Mouse (Mus musculus) adrenal gland, adult 2 months (tissue): ENCODE measurements around the gene Zfp653. TPM values are rescaled to one million over a fixed set of nuclear protein-coding genes. Genes with fewer than 3 reads are reported as not detected.

ENCODE experiments used
- DNase-seq: peaks from one replicate; pipeline ENCODE4 v3.0.0; 2021
- microRNA-seq, 2 experiments: library from miRNA; unstranded; fragments of <30 nt; microRNA quantifications; one replicate each; pipeline ENCODE4 v1.2.0; 2021
- polyA plus RNA-seq: library from polyadenylated mRNA; depleted of rRNA; stranded (reverse); fragments of >200 nt; gene quantifications from 2 replicates; pipeline ENCODE4 v1.2.3, GENCODE M21; 2012; rRNA removed
- total RNA-seq, 2 experiments: library from RNA; stranded (reverse); gene quantifications; 2 replicates each; pipeline ENCODE4 v1.2.3; 2021

Zfp653 gene
- total and polyA plus RNA-seq, 3 experiments: 8.0 to 19.3 (median 8.5) TPM

- no peak for DNase-seq
Observed at GRCm38 (mm10) chr9:22030386-22030785, 40.8 kb downstream of the Zfp653 start.

DNA sequence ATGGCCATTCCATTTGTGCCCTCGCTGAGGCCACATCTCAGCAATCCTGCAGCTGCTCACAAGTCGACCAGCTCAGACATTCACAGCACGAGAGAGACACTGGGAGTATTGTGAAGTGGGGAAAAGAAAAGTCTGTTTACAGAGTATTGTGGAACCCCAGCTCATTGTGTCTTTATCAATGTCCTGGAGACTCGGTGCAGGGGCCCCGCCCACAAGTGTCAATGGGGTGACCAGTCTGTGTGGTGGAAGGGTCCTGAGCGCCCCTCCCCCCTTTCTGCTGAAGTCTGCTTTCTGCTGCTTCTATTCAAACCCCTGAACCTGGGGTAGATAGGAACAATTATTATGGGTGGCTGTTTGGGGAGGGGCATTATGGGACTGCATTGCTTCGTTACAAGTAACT is 42.7 kb downstream of the Zfp653 start:
- no peak for DNase-seq

- DNase-seq: no peak
Observed at GRCm38 (mm10) chr9:22024592-22024991, 46.6 kb downstream of the Zfp653 start.

GRCm38 (mm10) chr9:22017208-22017825 is 53.9 kb downstream of the Zfp653 start:
- no peak for DNase-seq

DNA sequence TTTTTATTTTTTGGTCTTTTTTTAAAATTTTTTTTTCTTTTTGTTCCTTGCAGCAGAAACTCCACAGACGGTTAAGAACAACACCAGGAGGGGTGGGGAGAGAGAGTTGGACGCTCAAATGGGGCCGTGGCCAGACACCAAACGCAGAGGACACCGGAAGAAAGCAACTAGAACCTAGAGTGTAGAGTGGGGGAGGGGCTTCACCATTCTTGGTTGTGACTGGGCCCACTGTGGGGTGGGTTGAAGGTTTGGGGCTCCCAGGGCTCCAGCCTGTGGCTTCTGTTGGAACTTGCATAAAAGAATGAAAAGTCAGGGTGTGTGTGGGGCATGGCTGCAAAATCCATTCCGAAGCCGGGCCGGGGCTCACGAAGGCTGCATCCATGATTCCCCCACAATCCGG is 54.9 kb downstream of the Zfp653 start:
- DNase-seq: no peak

- no peak for DNase-seq
Observed at GRCm38 (mm10) chr9:22012731-22013130, 58.4 kb downstream of the Zfp653 start.

GRCm38 (mm10) chr9:22011055-22011454 is 60.1 kb downstream of the Zfp653 start:
- DNase-seq: no peak

Small RNAs within 50 kb of the gene (microRNA-seq; reads per million reads assigned to microRNA genes)
- gene Mir7084: 0.22 to 0.41 reads per million in 2 experiments

Other genes starting within 250 kb of the Zfp653 start
- 1 to 10 TPM; 8.1 to 8.7 TPM for gene Angptl8, start 235.9 kb downstream of the Zfp653 start, total RNA-seq
- gene Angptl8, start 235.9 kb downstream of the Zfp653 start, polyA plus RNA-seq: 26.5 and 55.8 TPM in 2 replicates
- 10 to 100 TPM; 32.9 to 37.0 TPM for gene Dock6, start 218.7 kb downstream of the Zfp653 start, total RNA-seq
- gene Dock6, start 218.7 kb downstream of the Zfp653 start, polyA plus RNA-seq: 76.6 and 91.2 TPM in 2 replicates
- 10 to 100 TPM; 48.3 to 52.2 TPM for gene Rab3d, start 153.2 kb downstream of the Zfp653 start, total RNA-seq
- gene Rab3d, start 153.2 kb downstream of the Zfp653 start, polyA plus RNA-seq: 75.9 and 84.8 TPM in 2 replicates
- gene Ccdc159, start 143.9 kb downstream of the Zfp653 start, total RNA-seq: 10 to 100 TPM in 1 of 2 experiments, 1 to 10 TPM in 1; 9.4 to 10.5 TPM
- gene Ccdc159, start 143.9 kb downstream of the Zfp653 start, polyA plus RNA-seq: 17.3 and 24.5 TPM in 2 replicates
- 100 to 1,000 TPM; 381 to 452 TPM for gene Tmem205, start 143.8 kb downstream of the Zfp653 start, total RNA-seq
- 1,222 and 1,525 TPM in 2 replicates for gene Tmem205, start 143.8 kb downstream of the Zfp653 start, polyA plus RNA-seq
- gene Plppr2, start 134.3 kb downstream of the Zfp653 start, total RNA-seq: 10 to 100 TPM; 21.7 to 31.7 TPM
- gene Plppr2, start 134.3 kb downstream of the Zfp653 start, polyA plus RNA-seq: 120 and 147 TPM in 2 replicates
- 10 to 100 TPM; 14.2 to 18.6 TPM for gene Swsap1, start 115.6 kb downstream of the Zfp653 start, total RNA-seq
- 12.4 and 20.2 TPM in 2 replicates for gene Swsap1, start 115.6 kb downstream of the Zfp653 start, polyA plus RNA-seq
- 1 to 10 TPM; 1.5 to 2.7 TPM for gene Epor, start 107.9 kb downstream of the Zfp653 start, total RNA-seq
- gene Epor, start 107.9 kb downstream of the Zfp653 start, polyA plus RNA-seq: 3.7 and 6.0 TPM in 2 replicates
- 10 to 100 TPM; 14.2 to 46.9 TPM for gene Rgl3, start 81.9 kb downstream of the Zfp653 start, total RNA-seq
- gene Rgl3, start 81.9 kb downstream of the Zfp653 start, polyA plus RNA-seq: 137 and 177 TPM in 2 replicates
- 1 to 10 TPM in 1 of 2 experiments, under 1 TPM in 1; 0.73 to 1.0 TPM for gene Ccdc151, start 68.7 kb downstream of the Zfp653 start, total RNA-seq
- gene Ccdc151, start 68.7 kb downstream of the Zfp653 start, polyA plus RNA-seq: 0.47 and 0.73 TPM in 2 replicates
- gene Prkcsh, start 68.6 kb downstream of the Zfp653 start, total RNA-seq: 100 to 1,000 TPM; 166 to 175 TPM
- 136 and 209 TPM in 2 replicates for gene Prkcsh, start 68.6 kb downstream of the Zfp653 start, polyA plus RNA-seq
- gene Elavl3, start 19.4 kb downstream of the Zfp653 start, total RNA-seq: 1 to 10 TPM; 2.1 to 2.4 TPM
- 1.3 and 1.7 TPM in 2 replicates for gene Elavl3, start 19.4 kb downstream of the Zfp653 start, polyA plus RNA-seq
- gene Gm49318, start 117 bp downstream of the Zfp653 start, total RNA-seq: not detected
- gene Gm49318, start 117 bp downstream of the Zfp653 start, polyA plus RNA-seq: not detected in 2 replicates
- 10 to 100 TPM; 50.9 to 70.8 TPM for gene Ecsit, start 14.1 kb upstream of the Zfp653 start, total RNA-seq
- 52.6 and 65.2 TPM in 2 replicates for gene Ecsit, start 14.1 kb upstream of the Zfp653 start, polyA plus RNA-seq
- gene Cnn1, start 27.8 kb upstream of the Zfp653 start, total RNA-seq: 1 to 10 TPM in 1 of 2 experiments, under 1 TPM in 1; 0.58 to 3.8 TPM
- gene Cnn1, start 27.8 kb upstream of the Zfp653 start, polyA plus RNA-seq: 1.1 and 1.8 TPM in 2 replicates
- gene Elof1, start 45.8 kb upstream of the Zfp653 start, total RNA-seq: 10 to 100 TPM; 73.9 to 90.9 TPM
- gene Elof1, start 45.8 kb upstream of the Zfp653 start, polyA plus RNA-seq: 157 and 159 TPM in 2 replicates
- 10 to 100 TPM; 65.9 to 86.3 TPM for gene Acp5, start 64.3 kb upstream of the Zfp653 start, total RNA-seq
- gene Acp5, start 64.3 kb upstream of the Zfp653 start, polyA plus RNA-seq: 93.2 and 189 TPM in 2 replicates
- gene Pigyl, start 85.5 kb upstream of the Zfp653 start, total RNA-seq: 10 to 100 TPM; 34.8 to 65.0 TPM
- 75.3 and 79.6 TPM in 2 replicates for gene Pigyl, start 85.5 kb upstream of the Zfp653 start, polyA plus RNA-seq
- 1 to 10 TPM; 1.8 to 3.9 TPM for gene Zfp872, start 116.7 kb upstream of the Zfp653 start, total RNA-seq
- gene Zfp872, start 116.7 kb upstream of the Zfp653 start, polyA plus RNA-seq: 0.11 and 0.16 TPM in 2 replicates
- gene Zfp809, start 154.3 kb upstream of the Zfp653 start, total RNA-seq: 10 to 100 TPM; 31.8 to 52.5 TPM
- gene Zfp809, start 154.3 kb upstream of the Zfp653 start, polyA plus RNA-seq: 11.9 and 26.1 TPM in 2 replicates
- 1 to 10 TPM in 1 of 2 experiments, under 1 TPM in 1; 0.58 to 1.1 TPM for gene Zfp599, start 188.5 kb upstream of the Zfp653 start, total RNA-seq
- 0.04 TPM in 1 of 2 replicates, not detected in the other for gene Zfp599, start 188.5 kb upstream of the Zfp653 start, polyA plus RNA-seq
- gene Zfp810, start 236.3 kb upstream of the Zfp653 start, total RNA-seq: 10 to 100 TPM in 1 of 2 experiments, 1 to 10 TPM in 1; 5.7 to 11.0 TPM
- 1.8 and 2.2 TPM in 2 replicates for gene Zfp810, start 236.3 kb upstream of the Zfp653 start, polyA plus RNA-seq